Mouse (Mus musculus) heart, postnatal 4 days (tissue): ENCODE data around the gene Slc7a7. TPM values are rescaled to one million over a fixed set of nuclear protein-coding genes. Genes with fewer than 3 reads are reported as not detected.

Experiments used
- total RNA-seq, 2 experiments: library from RNA; stranded (reverse); gene quantifications; 2 replicates each; pipeline ENCODE4 v1.2.3; 2021

The Slc7a7 gene
- total RNA-seq, 2 experiments from 2014 or later, result 5.2 to 7.8 TPM

Other genes starting within 250 kb of the Slc7a7 start
- 100 to 1,000 TPM; 132 to 145 TPM for gene Dad1, start 163.7 kb downstream of the Slc7a7 start, total RNA-seq
- gene Abhd4, start 163.6 kb downstream of the Slc7a7 start, total RNA-seq, result 10 to 100 TPM; 65.0 to 65.1 TPM
- gene Olfr49, start 132.8 kb downstream of the Slc7a7 start, total RNA-seq, result not detected
- 100 to 1,000 TPM; 114 to 126 TPM for gene Oxa1l, start 56.9 kb downstream of the Slc7a7 start, total RNA-seq
- gene Mrpl52, start 9.1 kb upstream of the Slc7a7 start, total RNA-seq, result 100 to 1,000 TPM; 185 to 194 TPM
- 100 to 1,000 TPM; 129 to 131 TPM for gene Mmp14, start 13.8 kb upstream of the Slc7a7 start, total RNA-seq
- 10 to 100 TPM; 81.3 to 81.5 TPM for gene Lrp10, start 46.4 kb upstream of the Slc7a7 start, total RNA-seq
- under 1 TPM; 0.14 to 0.23 TPM for gene Rem2, start 58.3 kb upstream of the Slc7a7 start, total RNA-seq
- gene Prmt5, start 99.7 kb upstream of the Slc7a7 start, total RNA-seq, result 10 to 100 TPM; 36.2 to 36.5 TPM
- 10 to 100 TPM; 30.6 to 32.7 TPM for gene Haus4, start 136.8 kb upstream of the Slc7a7 start, total RNA-seq
- 10 to 100 TPM; 19.4 to 20.3 TPM for gene Ajuba, start 159.8 kb upstream of the Slc7a7 start, total RNA-seq
- gene 4931414P19Rik, start 188.2 kb upstream of the Slc7a7 start, total RNA-seq, result 1 to 10 TPM; 4.9 to 6.6 TPM
- 100 to 1,000 TPM; 192 to 198 TPM for gene Psmb5, start 200.2 kb upstream of the Slc7a7 start, total RNA-seq
- not detected for gene Psmb11, start 203.7 kb upstream of the Slc7a7 start, total RNA-seq
- not detected for gene Gm17606, start 223.2 kb upstream of the Slc7a7 start, total RNA-seq
- gene Cdh24, start 223.6 kb upstream of the Slc7a7 start, total RNA-seq, result 1 to 10 TPM; 2.7 to 3.1 TPM